Mouse (Mus musculus): ENCODE data around the gene Smco3. TPM values are rescaled to one million over a fixed set of nuclear protein-coding genes. Genes with fewer than 3 reads are reported as not detected.

The Smco3 gene
- polyA plus RNA-seq, 1 experiment from 2014 or later = not detected

DNA sequence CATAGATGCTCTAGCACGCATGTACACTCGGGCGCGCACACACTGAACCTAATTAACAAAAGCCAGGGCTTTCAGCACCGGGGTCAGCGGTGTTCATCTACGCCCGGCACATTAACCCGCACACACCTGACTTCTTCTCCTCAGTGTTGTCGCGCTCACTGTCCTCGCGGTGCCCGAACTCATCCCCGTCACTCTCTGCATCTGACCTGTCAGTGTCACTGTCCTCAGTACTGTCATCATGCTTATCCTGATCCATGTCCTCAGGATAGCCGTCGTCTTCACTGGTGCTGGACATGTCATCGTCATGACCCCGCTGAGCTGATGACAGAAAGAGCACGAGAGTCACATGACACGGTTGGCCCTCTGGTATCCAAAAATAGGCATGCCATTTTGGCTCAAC, 14.9 kb downstream of the Smco3 start:
- Histone ChIP-seq H3K4me2 (no peak overlapping the region), H3K9me3 (no peaks in the 10 kb centered on the region), H3K27ac (no peak overlapping the region), H3K36me3 (peaks cover 94% of the 10 kb centered on the region), H3K4me1 (replicated peaks) (no peaks in the 10 kb centered on the region), H3K27me3 (no peaks in the 10 kb centered on the region), H3K9ac (replicated peaks) (no peak overlapping the region), H3K4me3 (replicated peaks) (no peak overlapping the region)
- no peak for ATAC-seq (ENCODE audit: insufficient number of reproducible peaks, insufficient read depth, low FRiP score, low TSS enrichment, low read depth)
- WGBS = 97% methylated on average over 21 of the region's 21 CpGs

DNA sequence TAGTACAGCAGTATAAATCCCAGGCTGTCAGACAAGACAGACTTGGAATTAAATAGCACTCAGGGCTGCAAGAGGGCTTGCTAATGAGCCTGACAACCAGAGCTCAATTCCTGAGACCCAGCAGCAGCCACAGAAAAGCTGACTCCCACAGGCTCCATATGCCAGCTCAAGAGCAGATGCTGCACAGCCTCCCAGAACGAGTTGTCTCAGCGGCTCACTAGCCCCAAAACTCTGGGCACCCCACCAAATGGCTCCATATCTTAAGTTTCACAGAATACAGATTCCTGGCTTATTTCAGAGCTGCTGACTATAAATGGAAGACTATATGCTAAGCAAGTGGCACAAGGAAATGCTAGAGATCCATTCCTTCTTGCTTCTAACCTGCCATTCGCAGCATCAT, 17.7 kb downstream of the Smco3 start:
- H3K4me1 ChIP-seq (replicated peaks) = no peaks in the 10 kb centered on the region
- no peak overlapping the region for H3K27ac ChIP-seq
- WGBS = 90% methylated on average over 3 of the region's 3 CpGs
- no peak for ATAC-seq (ENCODE audit: insufficient number of reproducible peaks, insufficient read depth, low FRiP score, low TSS enrichment, low read depth)
- H3K27me3 ChIP-seq = no peaks in the 10 kb centered on the region
- no peak overlapping the region for H3K4me3 ChIP-seq (replicated peaks)
- peaks cover 98% of the 10 kb centered on the region for H3K36me3 ChIP-seq
- H3K9ac ChIP-seq (replicated peaks) = no peak overlapping the region
- H3K4me2 ChIP-seq = no peak overlapping the region
- no peaks in the 10 kb centered on the region for H3K9me3 ChIP-seq

DNA sequence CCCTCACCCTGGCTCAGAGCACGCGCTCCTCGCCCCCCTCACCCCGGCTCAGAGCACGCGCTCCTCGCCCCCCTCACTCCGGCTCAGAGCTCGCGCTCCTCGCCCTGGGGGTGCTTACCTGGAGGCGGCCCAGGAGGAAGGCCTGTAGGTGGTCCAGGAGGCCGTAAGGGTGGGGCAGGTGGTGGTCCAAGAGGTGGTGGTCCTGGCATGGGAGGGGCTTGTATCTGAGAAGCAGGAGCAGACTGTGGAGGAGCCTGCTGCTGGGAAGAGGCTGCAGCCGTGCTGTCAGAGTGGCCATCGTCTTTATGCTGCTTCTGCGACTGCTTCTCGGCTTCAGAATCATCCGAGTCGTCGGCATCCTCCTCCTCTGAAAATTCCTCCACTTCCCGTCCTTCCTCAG, 18.4 kb downstream of the Smco3 start:
- Histone ChIP-seq H3K4me3 (replicated peaks) (no peak overlapping the region), H3K4me2 (no peak overlapping the region), H3K9me3 (no peaks in the 10 kb centered on the region), H3K36me3 (peaks cover 98% of the 10 kb centered on the region), H3K27me3 (no peaks in the 10 kb centered on the region), H3K4me1 (replicated peaks) (no peaks in the 10 kb centered on the region), H3K9ac (replicated peaks) (no peak overlapping the region), H3K27ac (no peak overlapping the region)
- ATAC-seq (ENCODE audit: insufficient number of reproducible peaks, insufficient read depth, low FRiP score, low TSS enrichment, low read depth) = no peak
- WGBS = 93% methylated on average over 21 of the region's 21 CpGs

DNA sequence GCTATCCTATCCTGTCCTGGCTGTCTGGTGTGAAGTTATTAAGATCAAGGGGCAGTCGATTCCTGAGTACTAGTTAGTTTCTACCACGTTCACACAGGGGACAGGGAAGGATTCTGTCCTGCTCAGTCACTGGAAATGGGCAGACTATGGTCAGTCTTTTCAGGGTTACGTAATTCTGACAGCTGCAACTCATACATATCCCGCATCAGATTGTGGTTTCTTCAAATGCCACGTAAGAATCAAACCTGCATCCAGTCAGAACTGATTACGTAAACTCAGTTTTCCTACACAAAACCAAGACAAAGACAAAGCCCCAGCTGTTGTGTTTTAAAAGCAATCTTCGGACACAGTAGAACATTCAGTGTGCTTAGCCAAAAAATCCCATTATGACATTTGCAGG, 19.9 kb downstream of the Smco3 start:
- no peak overlapping the region for H3K9ac ChIP-seq (replicated peaks)

DNA sequence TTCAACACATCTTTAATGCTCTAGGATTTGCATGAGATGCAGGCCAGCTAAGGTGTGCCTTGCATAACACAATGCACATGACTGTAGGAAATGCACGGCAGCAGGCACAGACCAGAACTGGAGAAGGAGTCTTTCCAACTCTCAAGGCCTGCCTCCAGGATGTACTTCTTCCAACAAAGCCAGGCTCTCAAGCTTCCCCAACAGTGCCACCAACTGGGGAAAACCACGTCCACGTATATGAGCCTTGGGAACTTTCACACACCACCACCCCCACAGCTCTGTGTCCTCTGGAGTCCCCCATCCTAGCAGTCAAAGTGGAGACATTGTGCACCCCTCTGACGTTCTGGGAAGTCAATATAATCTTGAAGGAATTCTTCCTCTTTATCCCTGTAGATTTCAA, 22.1 kb downstream of the Smco3 start:
- Histone ChIP-seq H3K9me3 (no peaks in the 10 kb centered on the region), H3K4me3 (replicated peaks) (no peak overlapping the region), H3K27me3 (no peaks in the 10 kb centered on the region), H3K27ac (no peak overlapping the region), H3K4me2 (no peak overlapping the region), H3K4me1 (replicated peaks) (peaks cover 17% of the 10 kb centered on the region), H3K36me3 (peaks cover 73% of the 10 kb centered on the region), H3K9ac (replicated peaks) (no peak overlapping the region)
- WGBS = 53% methylated on average over 4 of the region's 4 CpGs
- no peak for ATAC-seq (ENCODE audit: insufficient number of reproducible peaks, insufficient read depth, low FRiP score, low TSS enrichment, low read depth)

More for the DNA sequence above, 19.9 kb downstream of the Smco3 start:
- ATAC-seq (ENCODE audit: insufficient number of reproducible peaks, insufficient read depth, low FRiP score, low TSS enrichment, low read depth) = no peak
- no peak overlapping the region for H3K27ac ChIP-seq
- no peaks in the 10 kb centered on the region for H3K4me1 ChIP-seq (replicated peaks)
- peaks cover 94% of the 10 kb centered on the region for H3K36me3 ChIP-seq
- H3K4me2 ChIP-seq = no peak overlapping the region
- H3K4me3 ChIP-seq (replicated peaks) = no peak overlapping the region
- H3K9me3 ChIP-seq = no peaks in the 10 kb centered on the region
- 93% methylated on average over 7 of the region's 7 CpGs for WGBS
- H3K27me3 ChIP-seq = no peaks in the 10 kb centered on the region

DNA sequence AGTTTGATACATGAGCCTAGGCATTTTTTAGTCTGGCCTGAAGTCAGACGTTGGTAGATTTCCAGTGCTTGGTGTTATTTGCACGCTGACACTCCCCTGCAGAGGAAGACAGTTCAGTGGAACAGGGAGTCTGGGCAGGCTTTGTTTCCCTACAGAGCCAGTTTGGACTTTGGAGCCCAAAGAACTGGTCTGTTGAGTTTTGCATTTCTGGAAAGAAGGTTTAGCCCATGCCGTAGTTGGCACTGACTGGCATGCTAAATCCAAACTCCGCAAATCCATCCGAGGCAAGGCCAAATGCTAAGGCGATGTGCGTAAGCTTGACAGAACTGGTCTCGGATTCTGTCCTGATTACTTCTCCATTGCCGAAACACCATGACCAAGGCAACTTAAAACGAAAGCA, 24.1 kb downstream of the Smco3 start:
- 91% methylated on average over 10 of the region's 10 CpGs for WGBS
- peaks cover 54% of the 10 kb centered on the region for H3K36me3 ChIP-seq
- peaks cover 22% of the 10 kb centered on the region for H3K4me1 ChIP-seq (replicated peaks)
- no peak overlapping the region for H3K9ac ChIP-seq (replicated peaks)
- no peak for ATAC-seq (ENCODE audit: insufficient number of reproducible peaks, insufficient read depth, low FRiP score, low TSS enrichment, low read depth)
- no peaks in the 10 kb centered on the region for H3K9me3 ChIP-seq
- H3K27ac ChIP-seq = no peak overlapping the region
- H3K27me3 ChIP-seq = no peaks in the 10 kb centered on the region
- H3K4me2 ChIP-seq = no peak overlapping the region
- H3K4me3 ChIP-seq (replicated peaks) = no peak overlapping the region

DNA sequence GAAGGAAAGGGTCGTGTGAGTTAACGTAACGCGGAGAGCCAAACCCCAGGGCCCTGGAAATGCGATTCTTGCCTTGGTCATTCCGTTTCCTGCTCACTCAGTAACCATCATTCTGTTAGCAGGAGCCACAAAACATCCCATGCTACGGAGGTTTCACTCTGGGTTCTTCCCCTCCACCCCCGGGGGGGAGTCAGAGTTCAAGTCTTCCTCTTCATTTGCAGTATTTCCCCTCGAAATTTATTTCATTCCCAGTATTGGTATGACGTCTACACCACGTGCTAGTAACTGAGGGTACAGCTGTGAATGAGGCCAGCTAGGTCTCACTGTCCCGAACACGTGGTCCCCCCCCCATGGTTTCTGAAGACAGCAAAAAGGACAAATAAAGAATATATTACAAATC, 25.6 kb downstream of the Smco3 start:
- H3K4me2 ChIP-seq = peak overlapping the region; percentile 94

DNA sequence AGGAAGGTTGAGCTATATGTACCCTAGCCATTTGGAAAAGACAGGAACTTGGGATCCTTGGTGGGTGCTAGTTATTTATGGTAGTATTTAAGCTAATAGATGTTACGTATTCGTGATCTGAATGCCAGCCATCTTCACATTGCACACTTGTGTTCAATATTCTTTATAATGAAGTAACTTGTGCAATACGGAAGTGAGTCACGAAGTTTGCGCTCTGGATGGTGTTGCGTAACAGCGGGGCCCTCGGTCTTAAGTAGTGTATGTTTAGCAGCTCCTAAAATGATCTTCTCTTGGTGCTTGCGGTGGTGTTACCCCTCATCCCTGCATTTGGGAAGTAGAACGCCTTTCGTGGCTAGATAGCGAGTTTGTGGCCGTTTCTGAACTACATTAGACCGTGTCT, 26.2 kb downstream of the Smco3 start:
- H3K4me2 ChIP-seq = peak overlapping the region; percentile 94
- ATAC-seq (ENCODE audit: insufficient number of reproducible peaks, insufficient read depth, low FRiP score, low TSS enrichment, low read depth) = no peak
- H3K9ac ChIP-seq (replicated peaks) = peak overlapping the region; percentile 70
- H3K27me3 ChIP-seq = no peaks in the 10 kb centered on the region
- WGBS = 37% methylated on average over 14 of the region's 14 CpGs
- H3K4me1 ChIP-seq (replicated peaks) = peaks cover 28% of the 10 kb centered on the region
- H3K27ac ChIP-seq = no peak overlapping the region
- no peaks in the 10 kb centered on the region for H3K9me3 ChIP-seq
- peaks cover 35% of the 10 kb centered on the region for H3K36me3 ChIP-seq
- H3K4me3 ChIP-seq (replicated peaks) = peak overlapping the region; percentile 84

More for the DNA sequence above, 25.6 kb downstream of the Smco3 start:
- H3K36me3 ChIP-seq = peaks cover 41% of the 10 kb centered on the region
- WGBS = 78% methylated on average over 13 of the region's 13 CpGs
- ATAC-seq (ENCODE audit: insufficient number of reproducible peaks, insufficient read depth, low FRiP score, low TSS enrichment, low read depth) = no peak
- no peak overlapping the region for H3K4me3 ChIP-seq (replicated peaks)
- peaks cover 28% of the 10 kb centered on the region for H3K4me1 ChIP-seq (replicated peaks)
- H3K9me3 ChIP-seq = no peaks in the 10 kb centered on the region
- H3K27ac ChIP-seq = no peak overlapping the region
- no peaks in the 10 kb centered on the region for H3K27me3 ChIP-seq
- H3K9ac ChIP-seq (replicated peaks) = no peak overlapping the region

DNA sequence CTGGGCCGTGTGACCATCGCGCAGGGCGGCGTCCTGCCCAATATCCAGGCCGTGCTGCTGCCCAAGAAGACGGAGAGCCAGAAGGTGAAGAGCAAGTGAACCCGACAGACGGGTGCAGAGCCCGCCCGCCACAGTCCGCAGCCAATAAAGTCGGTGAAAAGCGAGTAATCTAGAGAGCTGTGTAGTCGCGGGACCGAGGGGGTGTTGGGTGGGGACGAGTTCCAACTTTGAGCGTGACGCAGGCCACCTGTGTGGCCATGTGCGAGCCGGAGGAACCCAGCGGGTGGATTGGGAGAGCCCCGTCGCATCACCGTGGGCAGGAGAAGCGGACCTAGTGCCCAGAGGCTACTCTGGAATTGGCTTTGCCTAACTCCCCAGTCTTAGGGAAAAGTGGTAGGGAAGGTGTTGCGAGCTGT, 26.6 kb downstream of the Smco3 start:
- 0 out of 2 replicates have a peak, but pooled peaks have one; percentile 1 for ATAC-seq (ENCODE audit: insufficient number of reproducible peaks, insufficient read depth, low FRiP score, low TSS enrichment, low read depth)
- WGBS = 2% methylated on average over 28 of the region's 28 CpGs
- no peak overlapping the region for H3K27ac ChIP-seq
- peak overlapping the region; percentile 94 for H3K4me2 ChIP-seq
- peaks cover 31% of the 10 kb centered on the region for H3K36me3 ChIP-seq
- peak overlapping the region; percentile 70 for H3K9ac ChIP-seq (replicated peaks)
- no peaks in the 10 kb centered on the region for H3K9me3 ChIP-seq
- H3K4me1 ChIP-seq (replicated peaks) = peaks cover 28% of the 10 kb centered on the region
- H3K27me3 ChIP-seq = no peaks in the 10 kb centered on the region
- peak overlapping the region; percentile 84 for H3K4me3 ChIP-seq (replicated peaks)

DNA sequence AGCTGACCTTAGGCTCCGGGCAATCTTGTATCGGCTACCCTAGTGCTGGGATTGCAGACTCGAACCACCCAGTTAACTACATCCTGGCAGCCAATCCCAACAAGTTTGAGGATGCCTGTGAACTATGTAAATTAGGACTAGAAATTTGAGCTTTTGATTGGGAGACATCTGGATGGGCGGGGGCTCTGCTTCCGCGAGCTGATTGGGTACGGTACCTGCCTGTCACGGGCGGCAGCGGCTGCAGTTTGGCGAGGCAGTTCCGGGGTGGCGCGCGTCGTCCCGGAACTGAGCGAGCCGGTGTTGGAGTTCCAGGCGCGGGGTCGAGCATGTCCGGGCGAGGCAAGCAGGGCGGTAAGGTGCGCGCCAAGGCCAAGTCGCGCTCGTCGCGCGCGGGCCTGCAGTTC, 27.2 kb downstream of the Smco3 start, which contains the start of gene H2afj:
TSS of gene H2afj (plus strand) at position 231 of the 404 bp plus-strand sequence.
- H3K9me3 ChIP-seq = no peaks in the 10 kb centered on the region
- ATAC-seq (ENCODE audit: insufficient number of reproducible peaks, insufficient read depth, low FRiP score, low TSS enrichment, low read depth) = peak; percentile 79
- peak within 1 kb of the TSS; percentile 84 for H3K4me3 ChIP-seq (replicated peaks)
- H3K36me3 ChIP-seq = peaks cover 25% of the 10 kb centered on the region
- H3K4me2 ChIP-seq = peak within 1 kb of the TSS; percentile 94
- H3K27me3 ChIP-seq = no peaks in the 10 kb centered on the region
- peak within 1 kb of the TSS; percentile 87 for H3K27ac ChIP-seq
- peaks cover 32% of the 10 kb centered on the region for H3K4me1 ChIP-seq (replicated peaks)
- under 1% methylated on average over 34 of the region's 34 CpGs for WGBS
- H3K9ac ChIP-seq (replicated peaks) = peak within 1 kb of the TSS; percentile 70

DNA sequence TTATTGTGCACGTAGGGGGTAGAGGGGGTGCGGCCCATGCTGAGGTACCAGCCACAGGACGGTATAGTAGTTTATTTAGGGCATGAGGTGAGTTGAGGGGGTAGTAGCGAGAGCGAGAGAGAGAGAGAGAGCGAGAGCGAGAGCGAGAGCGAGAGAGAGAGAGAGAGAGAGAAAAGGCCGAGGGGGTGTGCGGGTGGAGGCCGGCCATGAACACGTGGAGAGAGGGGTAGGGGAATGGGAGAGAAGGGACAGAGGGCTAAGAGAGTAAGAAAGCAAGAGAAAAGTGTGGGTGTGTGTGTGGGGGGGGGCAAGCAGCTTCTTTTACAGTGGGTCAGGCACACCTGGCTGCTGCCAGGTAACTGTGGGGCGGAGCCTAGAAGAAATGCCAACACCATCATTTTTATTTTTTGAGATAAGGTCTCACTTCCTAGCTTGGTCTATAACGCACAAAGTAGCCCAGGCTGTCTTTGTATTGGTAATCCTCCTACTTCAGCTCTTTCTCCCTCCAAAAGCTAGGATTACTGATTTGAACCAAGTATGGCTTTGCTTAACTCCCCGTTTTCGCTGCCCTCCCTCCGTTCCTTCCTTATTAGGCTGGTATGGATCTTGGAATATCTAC, 27.7 kb downstream of the Smco3 start:
- peaks cover 20% of the 10 kb centered on the region for H3K36me3 ChIP-seq
- H3K27ac ChIP-seq = peak overlapping the region; percentile 87
- peaks cover 35% of the 10 kb centered on the region for H3K4me1 ChIP-seq (replicated peaks)
- peak overlapping the region; percentile 84 for H3K4me3 ChIP-seq (replicated peaks)
- no peaks in the 10 kb centered on the region for H3K9me3 ChIP-seq
- peak overlapping the region; percentile 34; the same call in 1 of the 2 replicates for H3K9ac ChIP-seq (replicated peaks)
- WGBS = 36% methylated on average over 18 of the region's 18 CpGs
- peak overlapping the region; percentile 94 for H3K4me2 ChIP-seq
- H3K27me3 ChIP-seq = no peaks in the 10 kb centered on the region
- ATAC-seq (ENCODE audit: insufficient number of reproducible peaks, insufficient read depth, low FRiP score, low TSS enrichment, low read depth) = peak; percentile 0; the same call in 1 of the 2 replicates

DNA sequence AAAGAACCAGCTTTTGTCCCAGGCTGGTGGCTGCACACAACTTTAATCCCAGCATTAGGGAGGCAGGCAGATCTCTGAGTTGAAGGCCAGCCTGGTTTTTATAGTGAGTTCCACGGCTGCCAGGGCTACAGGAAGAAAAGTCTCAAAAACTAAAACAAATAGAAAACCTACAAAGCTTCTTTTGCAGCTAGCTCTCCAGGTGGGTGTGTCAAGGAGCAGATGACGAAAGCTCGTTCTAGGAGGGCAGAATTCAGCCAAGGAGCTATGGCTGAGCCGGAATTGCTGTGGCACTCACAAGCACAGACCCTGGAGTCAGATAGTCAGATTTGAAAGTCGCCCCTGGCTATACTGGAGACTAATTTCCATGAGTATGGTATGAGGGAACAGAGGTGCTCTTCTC, 28.4 kb downstream of the Smco3 start:
- Histone ChIP-seq H3K27ac (peak overlapping the region; percentile 67; the same call in 1 of the 2 replicates), H3K4me1 (replicated peaks) (peaks cover 35% of the 10 kb centered on the region), H3K4me2 (peak overlapping the region; percentile 94), H3K9me3 (no peaks in the 10 kb centered on the region), H3K4me3 (replicated peaks) (no peak overlapping the region), H3K27me3 (no peaks in the 10 kb centered on the region), H3K9ac (replicated peaks) (no peak overlapping the region), H3K36me3 (peaks cover 13% of the 10 kb centered on the region)
- ATAC-seq (ENCODE audit: insufficient number of reproducible peaks, insufficient read depth, low FRiP score, low TSS enrichment, low read depth) = no peak
- WGBS = 62% methylated on average over 5 of the region's 5 CpGs

Data from limb, embryonic 12.5 days (tissue).